Mouse (Mus musculus): ENCODE data around the gene Kremen2.

Kremen2 gene

GRCm38 (mm10) chr17:23760231-23760630 is 14.6 kb upstream of the Kremen2 start:
- no peak for DNase-seq (ENCODE audit: low spot score)

- DNase-seq (ENCODE audit: low spot score): no peak
These were observed 13.2 kb upstream of the Kremen2 start for GRCm38 (mm10) chr17:23758801-23759200.

- no peak for DNase-seq (ENCODE audit: low spot score)
These were observed 11.9 kb upstream of the Kremen2 start for GRCm38 (mm10) chr17:23757581-23757980.

- DNase-seq (ENCODE audit: low spot score): no peak
These were observed 10.1 kb upstream of the Kremen2 start for GRCm38 (mm10) chr17:23755689-23756088.

- no peak for DNase-seq (ENCODE audit: low spot score)
These were observed 4.0 kb upstream of the Kremen2 start for GRCm38 (mm10) chr17:23749400-23750191.

GRCm38 (mm10) chr17:23748631-23749391 is 3.2 kb upstream of the Kremen2 start:
- peak; percentile 72 for DNase-seq (ENCODE audit: low spot score)

- no peak for DNase-seq (ENCODE audit: low spot score)
These were observed 2.4 kb upstream of the Kremen2 start for GRCm38 (mm10) chr17:23748026-23748425.

GRCm38 (mm10) chr17:23747471-23747870 is 1.8 kb upstream of the Kremen2 start:
- no peak for DNase-seq (ENCODE audit: low spot score)

- DNase-seq (ENCODE audit: low spot score): no peak
These were observed 1.1 kb upstream of the Kremen2 start for GRCm38 (mm10) chr17:23746767-23747166.

- DNase-seq (ENCODE audit: low spot score): no peak
These were observed 678 bp upstream of the Kremen2 start for GRCm38 (mm10) chr17:23746311-23746710.

- DNase-seq (ENCODE audit: low spot score): no peak
These were observed 982 bp downstream of the Kremen2 start for GRCm38 (mm10) chr17:23744651-23745050.

GRCm38 (mm10) chr17:23744076-23744475 is 1.6 kb downstream of the Kremen2 start:
- DNase-seq (ENCODE audit: low spot score): no peak

GRCm38 (mm10) chr17:23742941-23743340 is 2.7 kb downstream of the Kremen2 start:
- DNase-seq (ENCODE audit: low spot score): no peak

- no peak for DNase-seq (ENCODE audit: low spot score)
These were observed 3.3 kb downstream of the Kremen2 start for GRCm38 (mm10) chr17:23742210-23742793.

GRCm38 (mm10) chr17:23741359-23742209 is 4.0 kb downstream of the Kremen2 start:
- no peak for DNase-seq (ENCODE audit: low spot score)

GRCm38 (mm10) chr17:23740598-23741021 is 5.0 kb downstream of the Kremen2 start, which contains the start of gene Paqr4:
Gene Paqr4 (minus strand): TSS chr17:23740867.
- DNase-seq (ENCODE audit: low spot score): no peak

- DNase-seq (ENCODE audit: low spot score): peak; percentile 87
These were observed 5.5 kb downstream of the Kremen2 start for GRCm38 (mm10) chr17:23740136-23740584.

GRCm38 (mm10) chr17:23739202-23740135 is 6.2 kb downstream of the Kremen2 start:
- DNase-seq (ENCODE audit: low spot score): no peak

- no peak for DNase-seq (ENCODE audit: low spot score)
These were observed 6.8 kb downstream of the Kremen2 start for GRCm38 (mm10) chr17:23738836-23739201.
